Mouse (Mus musculus): Measurements from ENCODE around the gene Zfp827.
"Not testable (repeated sequence)": the region's sequence is repeated elsewhere in the genome, so short reads cannot be mapped to it uniquely, and the experiment has no call there.

Gene Zfp827

DNA sequence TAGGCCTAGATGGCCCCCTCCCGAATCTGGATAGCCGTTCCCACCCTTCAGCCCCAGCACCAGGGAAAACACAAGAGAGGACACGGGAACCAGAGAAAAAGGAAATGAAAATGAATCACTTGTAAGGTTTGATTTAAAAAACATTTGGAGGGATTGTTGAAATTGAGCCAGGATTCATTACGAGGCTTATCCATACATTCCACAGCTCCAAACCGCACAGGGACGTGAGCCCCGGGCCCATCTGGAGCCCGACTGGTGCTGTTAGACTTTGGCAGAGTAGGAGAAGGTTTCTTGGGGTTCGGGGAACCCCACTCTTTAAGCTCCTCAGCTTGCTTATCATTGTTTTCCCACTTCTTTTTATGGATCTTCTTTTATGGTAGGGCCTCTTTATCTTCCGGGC, 76.9 kb downstream of the Zfp827 start:
- in situ Hi-C loops (cut with MboI, MseI), result no loop called here

DNA sequence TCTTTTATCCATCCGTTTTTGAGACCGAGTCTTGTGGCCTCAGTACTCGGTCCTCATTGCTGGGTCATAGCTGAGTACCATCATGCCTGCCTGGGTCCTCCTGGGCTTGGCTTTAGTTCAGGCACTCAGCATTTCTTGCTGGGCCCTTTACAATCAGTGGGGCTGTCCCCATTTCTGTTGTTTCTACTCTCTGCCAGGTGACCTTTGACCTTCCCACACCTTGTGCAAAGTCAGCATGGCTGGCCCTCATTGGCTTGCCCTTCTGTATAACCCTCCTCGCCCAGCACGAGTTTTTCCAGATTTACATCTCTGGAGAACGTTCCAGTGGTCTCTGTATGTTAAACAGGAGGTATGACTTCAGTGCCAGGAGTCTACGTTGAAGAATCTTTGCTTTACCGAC, 83.2 kb downstream of the Zfp827 start:
- in situ Hi-C loops (cut with MboI, MseI), result no loop called here

DNA sequence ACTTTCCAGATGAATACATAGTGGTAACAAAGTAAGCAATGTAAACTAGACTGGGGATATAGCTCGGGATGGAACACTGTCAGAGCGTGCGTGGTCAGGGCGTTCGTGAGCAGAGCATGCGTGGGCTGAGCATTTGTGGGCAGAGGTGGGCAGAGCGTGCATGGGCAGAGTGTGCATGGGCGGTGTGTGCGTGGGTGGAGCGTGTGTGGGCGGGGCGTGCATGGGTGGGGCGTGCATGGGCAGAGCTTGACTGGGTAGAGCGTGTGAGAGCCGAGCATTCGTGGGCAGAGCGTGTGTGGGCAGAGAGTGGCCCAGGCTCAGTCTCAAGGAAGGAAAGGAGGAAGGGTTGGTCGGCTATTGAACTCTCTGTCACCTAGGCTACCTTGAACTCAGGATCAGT, 84.2 kb downstream of the Zfp827 start:
- in situ Hi-C loops (cut with MboI, MseI), result no loop called here

DNA sequence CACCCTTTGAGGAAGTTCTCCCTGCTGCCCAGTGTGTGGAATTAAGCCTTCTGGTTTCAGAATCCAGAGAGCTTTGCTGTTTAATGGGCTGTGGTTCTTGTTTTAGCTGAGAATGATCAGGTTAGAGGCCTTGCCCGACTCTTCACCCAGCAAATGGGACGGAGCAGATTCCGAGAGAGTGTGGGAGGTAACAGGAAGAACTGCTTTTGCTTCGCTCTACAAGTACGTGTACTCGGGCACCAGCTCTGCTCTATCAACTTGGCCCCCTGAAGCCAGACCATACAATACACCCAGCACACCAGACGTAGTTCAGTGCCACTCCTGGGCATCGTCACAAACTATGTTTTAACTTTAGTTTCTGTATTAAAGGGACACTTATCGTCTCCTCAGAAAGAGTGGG, 85.3 kb downstream of the Zfp827 start:
- in situ Hi-C loops (cut with MboI, MseI), result no loop called here

DNA sequence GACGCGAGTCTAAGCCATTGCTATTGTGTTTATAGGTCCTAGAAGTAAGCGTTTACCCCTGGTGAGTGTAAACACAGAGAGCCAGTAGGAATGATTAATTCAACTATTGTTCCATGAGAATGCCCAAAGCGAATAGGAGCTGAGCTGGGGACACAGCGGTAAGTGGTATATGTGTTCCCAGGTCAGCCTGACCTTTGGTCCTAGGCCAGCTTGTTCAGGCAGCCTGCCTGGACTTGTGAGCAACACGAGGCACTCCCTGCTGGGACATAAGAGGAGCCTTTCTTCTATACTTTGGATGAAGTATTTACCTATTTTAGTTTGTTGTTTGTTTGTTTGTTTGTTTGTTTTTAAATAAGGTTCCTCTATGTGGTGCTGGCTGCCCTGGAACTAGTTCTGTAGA, 86.3 kb downstream of the Zfp827 start:
- in situ Hi-C loops (cut with MboI, MseI), result no loop called here

DNA sequence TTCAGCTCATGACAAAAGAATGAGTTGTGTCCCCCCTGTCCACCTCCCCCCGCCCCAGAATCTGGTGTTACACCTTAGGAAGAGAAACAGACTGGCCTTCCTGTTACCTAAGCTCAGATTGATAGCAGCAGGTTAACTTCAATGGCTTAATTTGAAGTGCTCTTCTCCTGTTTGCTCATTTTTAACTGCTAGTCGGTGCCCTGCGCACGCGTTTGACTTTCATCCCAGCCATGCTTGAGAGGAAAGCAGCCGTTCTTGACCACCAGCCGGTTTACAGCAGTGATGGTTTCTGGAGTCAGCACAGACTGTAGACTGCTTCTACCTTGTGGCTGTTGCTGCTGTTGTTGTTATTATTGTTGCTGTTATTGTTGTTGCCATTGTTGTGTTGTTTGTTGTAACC, 88.2 kb downstream of the Zfp827 start:
- in situ Hi-C loops (cut with MboI, MseI), result no loop called here

DNA sequence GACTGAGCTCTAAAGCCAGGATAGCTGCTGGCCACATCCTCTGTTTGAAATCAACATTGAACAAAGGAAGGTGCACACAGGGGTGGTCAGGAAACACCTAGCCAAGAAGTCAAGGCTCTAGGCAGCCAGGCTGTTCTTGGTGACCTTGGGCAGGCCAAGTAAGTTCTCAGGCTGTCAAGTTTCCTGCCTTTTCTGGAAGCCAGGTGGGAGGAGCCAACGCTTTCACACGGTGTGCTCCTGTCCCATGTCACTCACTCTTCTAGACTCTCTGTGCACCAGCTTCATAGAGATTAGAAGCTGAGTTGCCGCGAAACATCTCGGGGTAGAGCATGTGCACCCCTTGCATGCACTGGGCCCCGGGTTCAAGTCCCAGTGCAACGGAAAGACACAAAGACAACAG, 89.5 kb downstream of the Zfp827 start:
- in situ Hi-C loops (cut with MboI, MseI), result no loop called here

DNA sequence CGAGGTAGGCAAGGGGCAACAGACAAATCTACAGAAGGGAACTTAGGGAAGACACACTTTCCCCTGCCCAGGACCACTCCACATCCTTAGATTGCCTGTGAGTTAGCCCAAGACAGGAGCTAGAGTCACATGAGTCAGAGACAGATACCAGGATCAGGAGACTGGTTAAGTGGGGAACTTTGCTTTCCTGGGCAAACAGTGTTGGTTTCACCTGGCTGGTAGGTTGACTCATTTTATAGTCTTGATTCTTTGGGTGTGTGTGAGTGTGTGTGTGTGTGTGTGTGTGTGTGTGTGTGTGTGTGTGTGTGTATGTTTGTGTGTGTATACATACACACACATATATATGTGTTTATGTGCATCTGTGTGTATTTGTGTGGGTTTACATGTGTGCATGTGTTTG, 93.4 kb downstream of the Zfp827 start:
- in situ Hi-C loops (cut with MboI, MseI), result no loop called here

DNA sequence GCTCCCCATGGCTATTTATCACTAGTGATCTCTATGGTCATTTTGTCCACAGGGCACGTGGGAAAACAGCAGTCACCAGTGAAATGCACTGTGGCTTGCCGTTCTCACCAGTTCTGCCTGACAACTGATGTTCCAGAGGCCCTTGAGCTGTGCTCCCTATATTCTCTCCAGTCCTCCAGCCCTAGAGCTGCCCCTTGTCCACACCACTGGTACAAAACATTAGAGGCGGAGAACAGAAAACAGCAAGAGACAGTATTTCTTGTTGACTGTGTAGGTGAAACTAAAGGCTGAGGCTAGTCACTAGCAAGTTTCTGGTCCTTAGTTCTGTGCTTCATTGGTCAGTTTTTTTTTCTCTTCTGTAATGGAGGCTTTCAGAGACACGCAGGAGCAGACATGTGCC, 96.0 kb downstream of the Zfp827 start:
- in situ Hi-C loops (cut with MboI, MseI), result no loop called here

DNA sequence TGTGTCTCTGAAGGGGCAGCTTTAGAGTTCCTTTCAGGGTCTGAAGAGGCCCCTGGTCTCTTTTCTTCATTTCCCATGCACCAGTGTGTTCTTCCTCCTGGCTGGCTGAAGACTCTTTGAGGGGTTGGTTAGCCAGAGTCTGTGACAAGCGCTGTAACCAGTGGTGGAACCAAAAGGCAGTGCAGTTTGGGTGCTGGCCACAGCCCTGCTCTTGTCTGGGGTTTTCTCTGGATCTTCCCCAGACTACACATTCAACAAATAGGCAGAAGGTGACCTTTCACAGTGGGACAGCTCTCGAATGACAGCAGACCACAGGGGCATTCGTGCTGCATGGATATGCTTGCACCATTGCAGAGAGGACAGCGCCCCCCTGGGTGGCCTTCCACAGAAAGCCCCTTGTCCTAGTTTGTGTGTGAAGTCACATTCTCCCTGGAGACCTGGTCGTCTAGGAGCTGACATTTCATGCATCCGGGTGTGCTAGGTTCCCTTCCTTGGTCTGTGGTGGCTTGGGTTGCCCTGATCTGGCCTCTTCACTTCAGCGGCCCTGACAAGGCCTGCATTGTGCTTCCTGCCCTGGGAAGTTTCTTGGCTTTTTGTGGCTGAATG, 99.1 kb downstream of the Zfp827 start:
- in situ Hi-C loops (cut with MboI, MseI), result no loop called here

DNA sequence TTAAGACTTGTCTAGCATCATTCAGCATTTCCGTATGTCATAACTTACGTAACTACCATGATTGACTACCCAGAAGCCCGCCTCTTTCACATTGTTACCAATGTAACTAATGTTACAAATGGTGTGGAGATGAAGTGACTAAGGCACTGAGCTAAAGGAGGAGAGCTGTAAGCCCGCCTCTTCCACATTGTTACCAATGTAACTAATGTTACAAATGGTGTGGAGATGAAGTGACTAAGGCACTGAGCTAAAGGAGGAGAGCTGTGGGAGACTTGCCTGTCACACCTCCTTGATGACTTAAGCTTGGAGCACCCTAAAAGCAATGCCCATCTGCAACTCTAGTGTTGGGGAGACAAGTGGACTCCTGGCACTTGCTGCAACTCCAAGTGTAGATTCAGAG, 100.3 kb downstream of the Zfp827 start:
- in situ Hi-C loops (cut with MboI, MseI), result not testable (repeated sequence)

DNA sequence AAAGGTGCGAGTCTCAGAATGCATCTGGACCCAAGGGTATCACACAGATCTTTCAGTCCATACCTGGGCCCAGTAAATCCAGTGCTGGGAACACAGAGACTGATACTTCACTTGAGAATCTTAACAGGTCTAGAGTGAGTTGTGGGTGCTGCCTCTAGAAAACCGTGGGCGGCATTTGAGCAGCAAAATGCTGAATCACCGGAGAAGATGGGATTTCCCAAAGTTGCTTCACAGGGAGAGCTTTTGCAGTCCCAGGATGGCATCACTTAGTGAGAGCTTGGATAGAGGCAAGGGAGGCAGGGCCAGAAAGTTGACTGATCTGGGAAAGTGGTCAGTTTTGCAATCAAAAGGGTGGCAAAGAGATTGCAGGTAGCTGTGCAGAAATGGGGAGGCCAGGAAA, 111.4 kb downstream of the Zfp827 start:
- in situ Hi-C loops (cut with MboI, MseI), result loop anchor here (5.0 kb wide), 1 partner anchor 87 kb away; no protein-coding TSS in a partner anchor

DNA sequence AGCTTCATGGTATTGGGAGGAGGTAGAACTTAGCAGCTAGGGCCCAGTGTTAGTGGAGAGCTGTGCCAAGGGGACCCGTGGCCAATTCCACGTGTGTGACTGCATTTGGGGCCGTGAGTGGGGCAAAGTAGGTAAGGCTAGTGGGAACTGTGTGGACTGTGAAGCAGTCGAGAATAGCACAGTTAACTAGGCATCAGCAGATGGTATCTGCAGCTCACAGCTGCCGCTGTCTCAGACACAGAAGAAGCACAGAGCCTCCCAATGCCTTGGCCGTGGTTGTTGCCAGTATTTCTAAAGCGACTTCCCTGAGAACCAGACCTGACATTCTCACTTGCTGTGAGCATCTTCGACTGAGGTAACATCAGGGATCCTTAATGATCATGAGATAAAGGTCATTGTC, 112.7 kb downstream of the Zfp827 start:
- in situ Hi-C loops (cut with MboI, MseI), result no loop called here

DNA sequence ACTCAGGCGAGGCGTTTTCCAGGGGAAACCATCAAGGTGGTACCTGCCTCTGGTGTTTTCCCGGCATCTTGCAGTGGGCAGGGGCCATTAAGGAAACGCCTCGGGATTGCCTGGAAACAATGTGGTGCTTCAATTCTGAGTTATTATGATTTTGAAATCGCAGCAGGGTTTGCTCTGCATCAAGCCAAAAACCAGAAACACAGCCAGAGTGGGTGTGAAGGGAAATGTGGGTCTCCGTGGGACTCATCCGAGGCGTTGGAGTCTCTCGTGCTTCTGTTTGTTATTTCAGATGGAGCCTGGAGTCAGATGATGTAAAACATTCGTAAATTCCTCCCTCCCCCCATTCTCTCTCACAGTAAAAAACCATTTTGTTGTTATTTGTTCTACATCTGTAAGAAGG, 113.4 kb downstream of the Zfp827 start:
- in situ Hi-C loops (cut with MboI, MseI), result no loop called here

DNA sequence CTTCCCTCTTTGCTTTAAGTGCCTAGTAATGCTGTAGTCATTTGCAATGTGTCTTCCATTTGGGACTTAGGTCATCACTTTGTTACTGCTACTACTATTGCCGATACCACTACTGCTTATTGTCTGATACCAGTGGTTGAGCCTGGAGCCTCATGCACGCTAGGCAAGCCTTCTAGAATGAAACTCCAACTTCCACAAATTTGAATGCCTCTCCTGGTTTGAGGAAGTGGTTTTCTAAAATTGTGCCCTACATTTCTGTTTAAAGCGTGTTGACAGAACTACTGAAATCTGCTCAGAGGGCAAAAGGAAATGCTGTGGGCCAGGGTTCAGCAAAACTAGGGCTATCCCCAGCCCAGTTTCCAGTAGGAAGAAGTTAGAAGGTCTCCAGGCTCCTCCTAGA, 115.5 kb downstream of the Zfp827 start:
- in situ Hi-C loops (cut with MboI, MseI), result no loop called here

DNA sequence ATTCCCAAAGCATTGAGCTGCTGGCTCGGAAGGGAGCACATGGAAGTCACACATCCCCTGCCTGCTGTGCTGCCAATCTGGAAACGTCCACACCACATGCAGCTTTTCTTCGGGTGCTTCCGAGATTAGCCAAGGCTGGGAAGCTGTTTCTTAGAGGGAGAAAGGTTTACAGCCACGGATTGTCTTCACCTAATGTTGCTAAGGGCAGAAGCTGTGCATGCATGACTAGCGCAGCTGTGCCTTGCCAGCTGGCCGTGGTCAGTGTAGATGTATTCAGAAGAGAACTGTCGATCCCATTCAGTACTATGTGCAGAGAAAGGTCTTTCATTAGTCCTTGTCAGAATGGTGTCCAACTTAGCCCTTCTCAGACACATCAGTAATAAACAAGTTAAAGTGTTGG, 117.0 kb downstream of the Zfp827 start:
- in situ Hi-C loops (cut with MboI, MseI), result no loop called here

DNA sequence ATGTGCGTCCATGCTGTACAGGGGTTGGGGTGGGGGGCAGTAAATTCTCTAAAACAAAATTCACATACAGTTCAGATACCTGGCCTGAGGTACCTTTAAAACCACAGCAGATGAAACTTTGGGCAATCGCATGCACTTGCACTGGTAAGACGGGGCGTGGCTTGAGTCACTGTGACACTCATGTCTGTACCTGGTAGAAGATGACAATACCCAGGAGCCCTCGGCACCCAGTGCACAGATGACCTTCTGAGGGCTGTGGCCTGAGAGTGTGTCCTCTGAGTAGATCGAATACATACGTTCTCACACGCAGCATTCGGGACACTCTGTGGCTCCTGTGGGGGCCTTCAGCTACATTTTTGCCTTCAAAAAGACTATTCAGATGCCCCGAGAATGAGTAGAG, 117.4 kb downstream of the Zfp827 start:
- in situ Hi-C loops (cut with MboI, MseI), result no loop called here

DNA sequence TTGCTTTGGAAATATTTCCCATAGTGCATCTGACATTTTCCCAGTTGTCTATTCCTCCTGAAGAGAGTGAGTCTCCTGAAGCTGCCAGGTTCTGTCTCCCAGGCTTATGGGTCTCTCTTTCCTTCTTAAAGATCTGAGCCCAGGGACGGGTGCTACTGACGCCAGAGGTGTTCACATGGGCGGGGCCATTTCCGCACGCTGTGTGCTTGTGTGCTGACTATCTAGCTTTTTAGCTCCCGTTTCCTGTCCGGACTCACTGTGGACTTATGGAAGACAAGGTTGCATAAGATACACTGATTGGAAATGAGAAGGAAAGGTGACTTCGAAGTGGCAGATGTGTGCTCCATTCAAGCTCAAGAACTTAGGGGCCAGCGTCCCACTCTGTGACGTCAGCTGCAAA, 120.6 kb downstream of the Zfp827 start:
- in situ Hi-C loops (cut with MboI, MseI), result no loop called here

DNA sequence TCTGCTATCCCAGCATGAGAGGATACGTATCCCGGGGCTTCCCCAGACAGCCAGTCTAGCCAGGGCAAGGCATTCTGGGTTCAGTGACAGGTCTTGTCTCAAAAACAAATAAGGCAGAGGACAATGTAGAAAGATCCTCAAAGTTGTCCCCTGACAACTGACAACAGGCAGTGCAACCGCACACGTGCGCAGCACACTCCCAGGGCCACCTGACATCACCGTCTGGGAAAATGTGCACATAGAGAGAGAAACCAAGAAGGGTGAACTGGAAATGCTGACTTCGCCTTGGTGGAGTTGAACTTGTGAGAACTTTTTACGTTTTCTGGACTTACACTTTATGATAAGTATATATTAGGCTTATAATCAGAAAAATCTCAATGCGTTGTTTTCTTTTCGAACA, 121.6 kb downstream of the Zfp827 start:
- in situ Hi-C loops (cut with MboI, MseI), result no loop called here

DNA sequence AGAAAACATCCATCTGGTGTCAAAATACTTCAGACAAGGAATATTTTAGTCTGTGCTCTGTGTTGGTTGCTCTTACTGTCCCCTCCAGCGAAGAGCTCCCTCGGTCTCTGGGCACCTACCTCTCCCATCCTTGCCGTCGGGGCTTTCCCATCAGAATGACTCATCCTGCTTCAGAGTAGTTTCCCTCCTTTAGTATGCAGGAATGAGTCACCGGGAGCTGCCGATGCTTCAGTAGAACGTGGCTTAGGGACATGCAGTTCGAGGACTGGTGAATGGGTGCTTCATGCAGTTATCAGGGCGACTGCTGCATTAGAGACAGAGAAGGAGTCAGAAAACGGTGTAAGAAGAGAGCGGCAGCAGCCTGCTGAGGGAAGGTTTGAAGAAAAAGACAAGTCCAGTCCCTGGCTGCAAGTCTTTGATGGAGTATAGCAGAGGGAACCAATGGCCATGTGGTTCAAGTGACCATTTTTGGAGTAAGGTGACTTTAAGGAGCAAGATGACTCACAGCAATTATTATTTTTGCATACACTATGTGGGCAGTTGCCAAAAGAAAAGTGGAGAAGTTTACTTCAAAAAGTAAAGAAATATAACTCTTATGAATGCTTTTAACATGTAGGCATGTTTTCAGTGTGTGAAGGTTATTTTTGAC, 122.4 kb downstream of the Zfp827 start:
- in situ Hi-C loops (cut with MboI, MseI), result no loop called here

DNA sequence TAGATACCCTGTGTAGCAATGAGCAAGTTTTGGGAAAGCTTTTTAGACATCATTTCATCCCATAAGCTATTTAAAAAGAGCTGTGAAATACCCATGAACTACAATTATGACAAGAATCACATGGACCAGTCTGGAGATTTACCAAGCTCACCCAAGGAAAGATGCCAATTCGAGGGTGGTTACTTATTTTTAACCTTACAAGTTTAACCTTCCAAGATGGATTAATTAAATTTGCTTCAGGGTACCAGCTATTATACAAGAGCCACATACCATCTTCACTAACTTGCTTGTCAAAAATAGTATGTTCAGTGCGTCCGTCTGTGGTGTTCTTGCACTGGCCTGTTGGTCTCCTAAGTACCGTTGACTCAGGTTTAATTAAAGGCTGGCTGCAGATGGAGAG, 123.4 kb downstream of the Zfp827 start:
- in situ Hi-C loops (cut with MboI, MseI), result no loop called here

DNA sequence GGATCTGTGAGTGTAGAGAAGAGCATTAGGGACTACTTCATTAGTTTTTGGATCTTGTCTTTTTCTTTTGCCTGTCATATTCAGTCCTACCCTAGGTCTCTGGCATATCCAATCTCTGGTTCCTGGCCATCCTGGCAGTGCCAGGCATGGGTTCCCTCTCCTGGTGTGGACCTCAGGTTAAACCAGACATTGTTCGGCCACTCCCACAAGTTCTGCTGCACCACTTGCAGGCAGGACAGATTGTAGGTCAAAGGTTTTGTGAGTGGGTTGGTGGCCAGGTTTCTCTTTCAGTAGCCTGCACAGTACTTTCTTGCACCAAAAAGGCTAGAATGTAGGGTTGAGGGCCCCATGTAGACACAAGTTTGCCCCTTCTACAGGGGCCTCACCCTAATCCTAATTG, 125.0 kb downstream of the Zfp827 start:
- in situ Hi-C loops (cut with MboI, MseI), result no loop called here

DNA sequence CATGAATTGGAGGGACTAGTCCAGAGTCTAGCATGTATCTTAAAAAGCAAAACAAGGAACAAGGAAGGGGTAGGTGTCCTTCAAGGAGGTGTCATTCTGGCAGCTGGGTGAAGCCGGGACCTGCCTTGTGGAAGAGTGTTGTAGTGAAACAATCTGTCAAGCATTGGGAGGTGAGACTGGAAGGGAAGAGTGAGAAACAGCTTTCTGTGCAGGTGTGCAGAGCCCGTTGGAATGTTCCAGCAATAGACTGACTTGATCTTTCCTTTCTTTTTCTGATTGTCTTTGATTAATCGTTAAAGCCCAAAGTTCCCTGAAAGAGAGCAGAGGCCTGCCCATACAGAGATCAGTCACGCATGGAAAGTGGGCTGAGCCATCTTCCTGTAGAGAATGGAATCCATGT, 125.4 kb downstream of the Zfp827 start:
- in situ Hi-C loops (cut with MboI, MseI), result no loop called here

DNA sequence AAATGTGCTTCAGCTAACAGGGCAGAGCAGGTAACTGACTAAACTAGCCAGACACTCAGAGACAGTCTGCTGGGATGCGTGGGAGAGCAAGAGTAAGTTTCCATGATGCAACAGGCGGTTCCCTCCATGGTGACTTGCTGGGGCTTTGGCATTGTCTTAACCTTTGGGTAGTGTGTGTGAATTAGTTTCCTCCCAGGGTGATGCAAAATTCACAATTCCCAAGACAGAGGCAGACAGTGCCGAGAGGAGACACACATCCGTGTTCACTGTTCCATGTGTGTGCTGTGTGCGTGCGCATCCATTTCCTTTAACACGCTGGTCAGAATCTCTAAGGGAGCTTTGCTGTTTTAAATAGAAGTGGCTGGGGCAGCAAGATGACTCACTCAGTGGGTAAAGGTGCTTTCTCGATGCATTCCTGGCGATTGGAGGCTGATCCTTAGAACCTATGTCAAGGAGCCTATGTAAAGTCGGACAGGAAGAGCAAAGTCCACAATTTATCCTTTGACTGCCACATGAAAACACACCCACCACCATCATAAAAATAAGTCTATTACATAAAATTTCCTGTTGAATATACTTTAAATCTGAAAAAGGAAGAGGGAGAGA, 127.4 kb downstream of the Zfp827 start:
- in situ Hi-C loops (cut with MboI, MseI), result no loop called here
